Mouse (Mus musculus) liver, embryonic 15.5 days (tissue): ENCODE measurements at regions not wholly inside any gene's neighbourhood (a gene's known extent, or its start where the extent isn't known, plus 50 kb on each side); places are given as distances from the start of the nearest gene placed in this dataset.

Experiments
- ATAC-seq: fragments of 200-750 bp; cut with Nextera tagmentation; 2 replicates; pipeline ENCODE4 v1.8.0; 2017; ENCODE audit warnings: moderate number of reproducible peaks, mild to moderate bottlenecking, moderate library complexity; ENCODE audit not compliant: insufficient read depth
- H3K27ac ChIP-seq: fragments of 300-500 bp; sonication (generic); replicated peaks from 2 replicates; pipeline ENCODE4 v1.5.1; 2015; ENCODE audit warnings: mild to moderate bottlenecking, inconsistent platforms
- H3K27me3 ChIP-seq: fragments of 300-500 bp; sonication (generic); 2 replicates; pipeline ENCODE4 v1.6.1; 2015; ENCODE audit warnings: mild to moderate bottlenecking, inconsistent platforms
- H3K36me3 ChIP-seq: fragments of 300-500 bp; sonication (generic); replicated peaks from 2 replicates; pipeline ENCODE4 v1.6.1; 2015; ENCODE audit warnings: moderate library complexity, mild to moderate bottlenecking, inconsistent platforms
- H3K4me1 ChIP-seq: fragments of 300-500 bp; sonication (generic); replicated peaks from 2 replicates; pipeline ENCODE4 v1.6.1; 2015; ENCODE audit warnings: inconsistent platforms
- H3K4me2 ChIP-seq: fragments of 300-500 bp; sonication (generic); 2 replicates; pipeline ENCODE4 v1.6.1; 2015; ENCODE audit warnings: moderate library complexity, mild to moderate bottlenecking, inconsistent platforms
- H3K4me3 ChIP-seq: fragments of 300-500 bp; sonication (generic); replicated peaks from 2 replicates; pipeline ENCODE4 v1.5.1; 2015; ENCODE audit warnings: mild to moderate bottlenecking, inconsistent platforms
- H3K9ac ChIP-seq: fragments of 300-500 bp; sonication (generic); 2 replicates; pipeline ENCODE4 v1.6.1; 2015; ENCODE audit warnings: moderate library complexity, mild to moderate bottlenecking, inconsistent platforms
- H3K9me3 ChIP-seq: fragments of 300-500 bp; sonication (generic); replicated peaks from 2 replicates; pipeline ENCODE4 v1.6.1; 2016; ENCODE audit warnings: inconsistent platforms
- WGBS: fragments of 180-500 bp; shearing (Covaris S2); methylation state at CpG from one replicate; pipeline ENCODE4 v1.1.7; 2015; ENCODE audit warnings: mixed read lengths; ENCODE audit not compliant: insufficient replicate concordance; 5-methylcytosine and 5-hydroxymethylcytosine counted together

- no peaks in the 10 kb centered on the region for H3K4me1 ChIP-seq
- no peak overlapping the region for H3K27ac ChIP-seq
- H3K27me3 ChIP-seq = no peaks in the 10 kb centered on the region
- ATAC-seq = no peak
- H3K9ac ChIP-seq = no peak overlapping the region
- no peak overlapping the region for H3K4me3 ChIP-seq
- no peaks in the 10 kb centered on the region for H3K36me3 ChIP-seq
- no peaks in the 10 kb centered on the region for H3K9me3 ChIP-seq
- 65% methylated on average over 4 of the region's 4 CpGs for WGBS
- H3K4me2 ChIP-seq = no peak overlapping the region
These were observed 156.3 kb upstream of the Zfp618 start for GRCm38 (mm10) chr4:62809048-62809447.

DNA sequence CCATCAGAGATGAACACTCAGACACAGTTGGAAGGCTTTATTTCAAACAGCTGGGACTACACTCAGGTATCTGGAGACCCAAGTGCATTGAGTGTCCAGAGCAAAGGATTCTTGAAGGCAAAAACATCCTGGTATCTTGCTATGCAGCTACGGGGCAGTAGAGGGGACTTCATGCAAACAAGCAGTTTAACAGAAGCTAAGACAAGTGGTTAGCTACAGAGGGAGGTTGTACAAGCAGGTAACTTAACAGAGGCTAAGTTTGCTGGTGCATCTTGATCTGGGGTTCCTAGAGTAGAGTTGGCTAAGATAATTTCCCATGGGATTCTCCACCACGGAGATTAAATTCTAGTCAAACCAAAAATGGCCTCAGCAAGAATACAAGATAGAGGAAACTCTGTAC, 145.5 kb upstream of the Zfp618 start:
- Histone ChIP-seq H3K27ac (no peak overlapping the region), H3K9ac (no peak overlapping the region), H3K4me3 (no peak overlapping the region), H3K36me3 (no peaks in the 10 kb centered on the region), H3K9me3 (no peaks in the 10 kb centered on the region), H3K27me3 (no peaks in the 10 kb centered on the region), H3K4me2 (no peak overlapping the region), H3K4me1 (no peaks in the 10 kb centered on the region)
- ATAC-seq = no peak
- WGBS = 65% methylated on average over 2 of the region's 2 CpGs

GRCm38 (mm10) chr4:62821288-62821687, 144.1 kb upstream of the Zfp618 start:
- no peak overlapping the region for H3K4me2 ChIP-seq
- ATAC-seq = no peak
- H3K9me3 ChIP-seq = no peaks in the 10 kb centered on the region
- H3K36me3 ChIP-seq = no peaks in the 10 kb centered on the region
- no peak overlapping the region for H3K4me3 ChIP-seq
- no peaks in the 10 kb centered on the region for H3K4me1 ChIP-seq
- H3K27ac ChIP-seq = no peak overlapping the region
- WGBS = 42% methylated on average over 2 of the region's 2 CpGs
- H3K27me3 ChIP-seq = no peaks in the 10 kb centered on the region
- no peak overlapping the region for H3K9ac ChIP-seq

- H3K27me3 ChIP-seq = no peaks in the 10 kb centered on the region
- H3K4me3 ChIP-seq = no peak overlapping the region
- no peaks in the 10 kb centered on the region for H3K4me1 ChIP-seq
- no peaks in the 10 kb centered on the region for H3K9me3 ChIP-seq
- no peak for ATAC-seq
- 29% methylated on average over 7 of the region's 7 CpGs for WGBS
- no peak overlapping the region for H3K9ac ChIP-seq
- no peak overlapping the region for H3K4me2 ChIP-seq
- no peak overlapping the region for H3K27ac ChIP-seq
- H3K36me3 ChIP-seq = no peaks in the 10 kb centered on the region
These were observed 142.8 kb upstream of the Zfp618 start for GRCm38 (mm10) chr4:62822568-62822967.

- Histone ChIP-seq H3K9me3 (no peaks in the 10 kb centered on the region), H3K4me1 (no peaks in the 10 kb centered on the region), H3K4me2 (no peak overlapping the region), H3K9ac (no peak overlapping the region), H3K36me3 (no peaks in the 10 kb centered on the region), H3K27ac (no peak overlapping the region), H3K4me3 (no peak overlapping the region), H3K27me3 (no peaks in the 10 kb centered on the region)
- WGBS = 47% methylated on average over 7 of the region's 7 CpGs
- ATAC-seq = no peak
These were observed 142.3 kb upstream of the Zfp618 start for GRCm38 (mm10) chr4:62823082-62823481.

DNA sequence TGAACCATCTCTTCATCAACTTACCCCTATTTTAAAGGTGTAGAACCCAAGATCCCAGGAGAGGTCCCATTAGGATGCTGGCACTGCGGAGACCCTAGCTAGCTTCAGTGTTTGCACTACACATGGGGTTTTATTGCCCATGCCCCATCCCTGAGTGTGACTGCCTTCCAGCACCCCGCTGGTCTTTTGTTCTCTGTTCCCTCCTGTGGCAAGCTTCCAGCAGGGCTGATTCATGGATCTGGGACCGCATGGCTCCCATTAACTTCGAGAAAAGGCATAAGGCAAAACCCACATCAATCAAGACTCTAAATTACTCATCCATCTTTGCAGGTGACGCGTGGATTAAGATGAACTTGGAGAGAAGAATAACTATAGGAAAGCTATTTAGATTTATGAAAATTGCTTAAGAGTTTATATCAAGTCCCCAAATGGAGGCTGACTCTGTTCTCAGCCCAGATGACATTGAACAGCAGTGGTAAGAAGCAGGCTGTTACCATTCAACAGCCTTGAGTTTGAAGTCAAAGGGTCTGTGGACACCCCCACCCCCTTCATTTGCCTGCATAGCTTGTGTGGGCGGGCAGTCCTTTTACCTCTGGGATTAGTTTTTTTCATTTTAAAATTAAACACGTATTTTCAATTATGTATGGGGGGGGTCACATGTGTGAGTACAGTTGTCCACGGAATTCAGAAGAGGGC, 141.7 kb upstream of the Zfp618 start:
- H3K9me3 ChIP-seq = no peaks in the 10 kb centered on the region
- 51% methylated on average over 9 of the region's 9 CpGs for WGBS

GRCm38 (mm10) chr4:62824581-62824980, 140.8 kb upstream of the Zfp618 start:
- no peak overlapping the region for H3K27ac ChIP-seq
- ATAC-seq = no peak
- no peaks in the 10 kb centered on the region for H3K27me3 ChIP-seq
- WGBS = 73% methylated on average over 10 of the region's 10 CpGs
- H3K4me3 ChIP-seq = no peak overlapping the region
- no peaks in the 10 kb centered on the region for H3K9me3 ChIP-seq
- no peak overlapping the region for H3K4me2 ChIP-seq
- H3K9ac ChIP-seq = no peak overlapping the region
- H3K4me1 ChIP-seq = no peaks in the 10 kb centered on the region
- no peaks in the 10 kb centered on the region for H3K36me3 ChIP-seq

More for the DNA sequence above, 141.7 kb upstream of the Zfp618 start:
- no peak overlapping the region for H3K27ac ChIP-seq
- H3K27me3 ChIP-seq = no peaks in the 10 kb centered on the region
- no peak overlapping the region for H3K4me3 ChIP-seq
- H3K4me2 ChIP-seq = no peak overlapping the region
- ATAC-seq = no peak
- no peak overlapping the region for H3K9ac ChIP-seq
- no peaks in the 10 kb centered on the region for H3K4me1 ChIP-seq
- no peaks in the 10 kb centered on the region for H3K36me3 ChIP-seq

GRCm38 (mm10) chr4:62825256-62825655, 140.1 kb upstream of the Zfp618 start:
- H3K9me3 ChIP-seq = no peaks in the 10 kb centered on the region
- H3K27ac ChIP-seq = no peak overlapping the region
- no peak for ATAC-seq
- H3K4me1 ChIP-seq = no peaks in the 10 kb centered on the region
- H3K4me2 ChIP-seq = no peak overlapping the region
- no peak overlapping the region for H3K9ac ChIP-seq
- H3K27me3 ChIP-seq = no peaks in the 10 kb centered on the region
- 61% methylated on average over 5 of the region's 5 CpGs for WGBS
- no peak overlapping the region for H3K4me3 ChIP-seq
- no peaks in the 10 kb centered on the region for H3K36me3 ChIP-seq

DNA sequence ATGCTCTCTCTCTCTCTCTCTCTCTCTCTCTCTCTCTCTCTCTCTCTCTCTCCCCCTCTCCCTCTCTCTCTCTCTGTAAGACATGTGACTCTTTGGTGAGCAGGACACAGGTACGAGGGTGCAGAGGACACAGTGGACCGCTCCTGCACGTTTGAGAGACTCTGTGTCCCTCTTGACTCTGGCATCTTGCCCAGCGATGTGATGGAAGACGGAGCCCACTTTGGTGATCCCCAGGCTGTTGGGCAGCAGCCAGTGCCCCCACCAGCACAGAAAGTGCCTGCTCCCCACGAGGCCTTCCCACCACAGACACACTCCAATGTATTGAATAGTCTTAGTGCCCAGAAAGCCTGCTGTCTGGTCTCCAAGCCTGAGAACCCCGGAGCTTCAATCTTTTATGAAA, 136.4 kb upstream of the Zfp618 start:
- Histone ChIP-seq H3K9me3 (no peaks in the 10 kb centered on the region), H3K4me3 (no peak overlapping the region), H3K27me3 (no peaks in the 10 kb centered on the region), H3K4me2 (no peak overlapping the region), H3K27ac (no peak overlapping the region), H3K36me3 (no peaks in the 10 kb centered on the region), H3K9ac (no peak overlapping the region), H3K4me1 (no peaks in the 10 kb centered on the region)
- no peak for ATAC-seq
- WGBS = 54% methylated on average over 7 of the region's 7 CpGs

DNA sequence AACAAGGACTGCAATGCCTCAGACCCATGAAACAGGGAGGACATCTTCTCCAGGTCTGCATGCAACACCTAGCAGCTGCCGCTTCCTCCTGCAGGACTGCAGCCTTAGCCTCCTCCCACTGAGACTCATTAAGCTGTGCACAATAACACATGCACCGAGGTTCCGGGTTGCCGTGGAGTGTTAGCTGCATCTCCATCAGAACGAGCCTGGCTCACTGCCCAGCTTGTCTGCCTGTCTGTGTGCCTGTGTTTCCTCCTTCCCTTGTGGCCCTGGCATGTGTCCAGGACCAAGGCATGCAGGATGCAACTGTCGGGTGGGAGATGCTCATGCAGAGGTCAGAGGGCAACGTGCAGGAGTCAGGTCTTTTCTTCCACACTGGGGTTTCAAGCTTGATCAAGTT, 131.4 kb upstream of the Zfp618 start:
- ATAC-seq = no peak
- Histone ChIP-seq H3K9ac (no peak overlapping the region), H3K36me3 (no peaks in the 10 kb centered on the region), H3K4me1 (no peaks in the 10 kb centered on the region), H3K4me3 (no peak overlapping the region), H3K27ac (no peak overlapping the region), H3K27me3 (no peaks in the 10 kb centered on the region), H3K9me3 (no peaks in the 10 kb centered on the region), H3K4me2 (no peak overlapping the region)
- WGBS = 31% methylated on average over 7 of the region's 7 CpGs

GRCm38 (mm10) chr4:62836875-62837274, 128.5 kb upstream of the Zfp618 start:
- no peak overlapping the region for H3K27ac ChIP-seq
- WGBS = 40% methylated on average over 6 of the region's 6 CpGs
- no peaks in the 10 kb centered on the region for H3K27me3 ChIP-seq
- H3K36me3 ChIP-seq = no peaks in the 10 kb centered on the region
- no peak overlapping the region for H3K4me2 ChIP-seq
- H3K4me1 ChIP-seq = no peaks in the 10 kb centered on the region
- H3K9me3 ChIP-seq = no peaks in the 10 kb centered on the region
- H3K4me3 ChIP-seq = no peak overlapping the region
- no peak overlapping the region for H3K9ac ChIP-seq
- no peak for ATAC-seq

GRCm38 (mm10) chr4:62850526-62850925, 114.8 kb upstream of the Zfp618 start:
- no peak overlapping the region for H3K4me3 ChIP-seq

More at GRCm38 (mm10) chr4:62850526-62850925, 114.8 kb upstream of the Zfp618 start:
- no peaks in the 10 kb centered on the region for H3K4me1 ChIP-seq
- no peaks in the 10 kb centered on the region for H3K36me3 ChIP-seq
- no peak overlapping the region for H3K4me2 ChIP-seq
- H3K27ac ChIP-seq = no peak overlapping the region
- ATAC-seq = no peak
- no peaks in the 10 kb centered on the region for H3K27me3 ChIP-seq
- no peak overlapping the region for H3K9ac ChIP-seq
- H3K9me3 ChIP-seq = no peaks in the 10 kb centered on the region
- WGBS = 44% methylated on average over 5 of the region's 5 CpGs
